In the genomic region with DNA sequence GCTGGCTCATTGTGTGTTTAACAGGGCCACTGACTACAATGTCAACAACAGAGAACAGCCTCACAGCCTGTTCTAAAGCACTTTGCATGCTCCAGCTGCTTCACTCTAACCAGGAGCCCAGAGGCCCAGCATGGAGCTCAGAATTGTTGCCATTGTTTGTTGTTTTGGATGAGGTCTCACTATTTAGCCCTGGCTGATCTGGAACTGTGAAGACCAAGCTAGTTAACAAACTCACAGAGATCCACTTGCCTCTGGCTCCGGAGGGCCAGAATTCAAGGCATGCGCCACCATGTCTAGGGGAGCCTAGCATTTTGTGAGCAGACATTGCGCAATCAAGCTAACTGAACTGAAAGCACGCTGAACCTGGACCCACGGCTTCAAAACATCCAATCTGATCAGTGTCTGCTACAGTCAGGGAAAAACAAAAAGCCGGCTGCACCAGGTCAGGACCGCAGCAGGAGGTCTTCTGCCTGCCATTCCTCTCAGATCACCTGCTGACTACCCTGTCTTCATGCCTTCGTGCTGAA, we compare ENCODE assay signal across 8 mouse cellular contexts. TPM values are rescaled to one million over a fixed set of nuclear protein-coding genes. Genes with fewer than 3 reads are reported as not detected.
A peak's percentile ranks its signal among the peaks of the same experiment; 100 is the strongest.
DNase-seq lines count a peak whose midpoint lies in the region; ATAC-seq lines count a peak whose summit lies in the region.

No protein-coding gene starts in this region.

- WGBS in kidney, embryonic 14.5 days, result 44% methylated on average over 8 of the region's 8 CpGs
- 29% methylated on average over 8 of the region's 8 CpGs for whole genome bisulfite sequencing in lung, embryonic 16.5 days

- no peak overlapping the region for H3K27ac ChIP-seq in kidney, embryonic 14.5 days (ENCODE audit: low read depth, low read length)
- H3K27ac ChIP-seq in lung, embryonic 16.5 days (ENCODE audit: low read length), result peak overlapping the region; percentile 74

- no peak for ATAC-seq in kidney, embryonic 14.5 days (ENCODE audit: low FRiP score, low TSS enrichment)
- no peak for ATAC-seq in lung, embryonic 16.5 days (ENCODE audit: low read depth)
- no peak for ATAC-seq in megakaryocyte-erythroid progenitor cell, adult 5-6 weeks (replicated peaks; ENCODE audit: low FRiP score, low TSS enrichment, poor library complexity, severe bottlenecking)

- no peak overlapping the region for H3K4me2 ChIP-seq in kidney, embryonic 14.5 days (replicated peaks; ENCODE audit: low read depth, low read length)
- H3K4me2 ChIP-seq in lung, embryonic 16.5 days (ENCODE audit: low read depth, low read length), result peak overlapping the region; percentile 31

- H3K36me3 ChIP-seq in kidney, embryonic 14.5 days (ENCODE audit: control insufficient read depth, insufficient read depth, low read length), result no peaks in the 10 kb centered on the region
- no peaks in the 10 kb centered on the region for H3K36me3 ChIP-seq in lung, embryonic 16.5 days (ENCODE audit: control insufficient read depth, insufficient read depth, low read length)

- H3K9me3 ChIP-seq in kidney, embryonic 14.5 days (ENCODE audit: control insufficient read depth, low read length), result no peaks in the 10 kb centered on the region
- no peaks in the 10 kb centered on the region for H3K9me3 ChIP-seq in lung, embryonic 16.5 days (ENCODE audit: control insufficient read depth, low read length)

- peaks cover 3% of the 10 kb centered on the region; the same call in 1 of the 2 replicates for H3K4me1 ChIP-seq in kidney, embryonic 14.5 days (ENCODE audit: control insufficient read depth, insufficient read depth, low read length)
- H3K4me1 ChIP-seq in lung, embryonic 16.5 days (replicated peaks; ENCODE audit: control insufficient read depth, insufficient read depth, low read length), result peaks cover 8% of the 10 kb centered on the region

- DNase-seq in kidney, adult 11 months, result peak; percentile 66
- peak; percentile 42 for DNase-seq in embryo, embryonic 11 days
- DNase-seq in kidney, adult 18-20 months, result peak; percentile 57
- DNase-seq in yolk sac, embryonic 10.5 days (ENCODE audit: low spot score), result peak; percentile 90
- no peak for DNase-seq in thymus, postnatal 10 days (ENCODE audit: low spot score in 2 of 2)

- H3K9ac ChIP-seq in kidney, embryonic 14.5 days (ENCODE audit: low read depth, low read length), result no peak overlapping the region
- H3K9ac ChIP-seq in lung, embryonic 16.5 days (ENCODE audit: low read length), result 0 out of 2 replicates have a peak overlapping the region, but pooled peaks have one; percentile 1

- no peak overlapping the region for H3K4me3 ChIP-seq in kidney, embryonic 14.5 days (ENCODE audit: low read length)
- H3K4me3 ChIP-seq in lung, embryonic 16.5 days (ENCODE audit: low read length), result no peak overlapping the region

- no peaks in the 10 kb centered on the region for H3K27me3 ChIP-seq in kidney, embryonic 14.5 days (ENCODE audit: control insufficient read depth, insufficient read depth, low read length)
- H3K27me3 ChIP-seq in lung, embryonic 16.5 days (ENCODE audit: control insufficient read depth, insufficient read depth, low read depth, low read length), result no peaks in the 10 kb centered on the region

RNA-seq across cellular contexts. Expression of a gene that starts 4.6 kb away (rescaled TPM):
- 37.9 and 75.7 TPM in 2 replicates for polyA plus RNA-seq in kidney, embryonic 14.5 days (2014; fragmentation: Nextera tagmentation; extraction: Ambion mirVana)
- polyA plus RNA-seq in lung, embryonic 16.5 days (2015; fragmentation: Nextera tagmentation; extraction: Ambion mirVana), result 59.6 and 62.9 TPM in 2 replicates
- total RNA-seq in megakaryocyte-erythroid progenitor cell, adult 5-6 weeks (2014; fragmentation: Nextera tagmentation), result 44.0 and 50.2 TPM in 2 replicates
- total RNA-seq in megakaryocyte-erythroid progenitor cell, adult 5-6 weeks (2017), result 68.1 and 79.3 TPM in 2 replicates

RNA-seq across cellular contexts. Expression of a gene that starts 41.9 kb away (rescaled TPM):
- polyA plus RNA-seq in kidney, embryonic 14.5 days (2014; fragmentation: Nextera tagmentation; extraction: Ambion mirVana), result 8.0 and 15.1 TPM in 2 replicates
- 6.7 and 8.4 TPM in 2 replicates for polyA plus RNA-seq in lung, embryonic 16.5 days (2015; fragmentation: Nextera tagmentation; extraction: Ambion mirVana)
- total RNA-seq in megakaryocyte-erythroid progenitor cell, adult 5-6 weeks (2014; fragmentation: Nextera tagmentation), result 0.98 and 1.0 TPM in 2 replicates
- total RNA-seq in megakaryocyte-erythroid progenitor cell, adult 5-6 weeks (2017), result 0.69 TPM in 1 of 2 replicates, not detected in the other

RNA-seq across cellular contexts. Expression of a gene that starts 58.7 kb away (rescaled TPM):
- 596 and 1,074 TPM in 2 replicates for polyA plus RNA-seq in kidney, embryonic 14.5 days (2014; fragmentation: Nextera tagmentation; extraction: Ambion mirVana)
- 754 and 831 TPM in 2 replicates for polyA plus RNA-seq in lung, embryonic 16.5 days (2015; fragmentation: Nextera tagmentation; extraction: Ambion mirVana)
- total RNA-seq in megakaryocyte-erythroid progenitor cell, adult 5-6 weeks (2014; fragmentation: Nextera tagmentation), result 632 and 734 TPM in 2 replicates
- total RNA-seq in megakaryocyte-erythroid progenitor cell, adult 5-6 weeks (2017), result 781 and 891 TPM in 2 replicates

Comparison
In these comparisons a context has a peak if more than half of its experiments do, and no peak if none do; other contexts are left out.
1. DNase-seq: peak in kidney, adult 11 months (single experiment), embryo, embryonic 11 days (single experiment), kidney, adult 18-20 months (single experiment) and yolk sac, embryonic 10.5 days (single experiment); none in thymus, postnatal 10 days (0 of 2).